Mouse (Mus musculus) intestine, embryonic 15.5 days (tissue): ENCODE data around the gene Mdfi. TPM values are rescaled to one million over a fixed set of nuclear protein-coding genes. Genes with fewer than 3 reads are reported as not detected.

ENCODE experiments used
- ATAC-seq: fragments of 200-750 bp; cut with Nextera tagmentation; 2 replicates; pipeline ENCODE4 v1.8.0; 2017; ENCODE audit warnings: moderate TSS enrichment, moderate library complexity
- H3K27ac ChIP-seq: fragments of 300-500 bp; sonication (generic); 2 replicates; pipeline ENCODE4 v1.5.1; 2015; ENCODE audit warnings: mild to moderate bottlenecking, inconsistent platforms
- H3K27me3 ChIP-seq: fragments of 300-500 bp; sonication (generic); replicated peaks from 2 replicates; pipeline ENCODE4 v1.6.1; 2015; ENCODE audit warnings: inconsistent platforms
- H3K36me3 ChIP-seq: fragments of 300-500 bp; sonication (generic); 2 replicates; pipeline ENCODE4 v1.6.1; 2015; ENCODE audit warnings: inconsistent platforms
- H3K4me1 ChIP-seq: fragments of 300-500 bp; sonication (generic); replicated peaks from 2 replicates; pipeline ENCODE4 v1.6.1; 2015; ENCODE audit warnings: inconsistent platforms
- H3K4me2 ChIP-seq: fragments of 300-500 bp; sonication (generic); replicated peaks from 2 replicates; pipeline ENCODE4 v1.6.1; 2015; ENCODE audit warnings: mild to moderate bottlenecking, inconsistent platforms
- H3K4me3 ChIP-seq: fragments of 300-500 bp; sonication (generic); replicated peaks from 2 replicates; pipeline ENCODE4 v1.5.1; 2015; ENCODE audit warnings: inconsistent platforms
- H3K9ac ChIP-seq: fragments of 300-500 bp; sonication (generic); 2 replicates; pipeline ENCODE4 v1.6.1; 2015; ENCODE audit warnings: inconsistent platforms
- H3K9me3 ChIP-seq: fragments of 300-500 bp; sonication (generic); 2 replicates; pipeline ENCODE4 v1.6.1; 2016; ENCODE audit warnings: inconsistent platforms
- WGBS: fragments of 180-500 bp; shearing (Covaris S2); methylation state at CpG from one replicate; pipeline ENCODE4 v1.1.7; 2015; 5-methylcytosine and 5-hydroxymethylcytosine counted together
- polyA plus RNA-seq: library from polyadenylated mRNA; unstranded; fragments of >200 nt; fragmentation: Nextera tagmentation; extraction: Ambion mirVana; gene quantifications from 2 replicates; pipeline ENCODE4 v1.2.1, GENCODE M21; 2015

Gene Mdfi
- polyA plus RNA-seq, 1 experiment from 2014 or later, result 9.5 TPM

DNA sequence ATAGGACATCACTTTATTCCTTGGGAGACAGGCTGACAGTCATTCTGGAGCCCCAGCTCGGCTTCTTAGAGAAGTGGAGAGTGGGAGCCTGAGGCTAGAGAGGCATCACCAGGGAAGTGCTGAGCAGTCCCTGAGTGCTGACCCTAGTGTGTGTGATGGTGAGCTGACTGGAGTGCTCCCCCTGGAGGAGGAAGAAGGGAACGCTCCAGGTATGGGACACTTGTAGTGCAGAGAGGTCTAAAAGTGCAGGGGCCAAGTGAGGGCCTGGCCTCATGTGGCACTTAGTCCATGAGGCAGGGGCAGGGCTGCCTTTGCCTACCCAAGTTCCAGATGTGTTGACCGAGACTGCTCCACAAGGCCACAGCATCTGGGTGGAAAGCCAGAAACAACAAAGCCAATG, 39.0 kb downstream of the Mdfi start:
- Histone ChIP-seq H3K4me2 (no peak overlapping the region), H3K9ac (no peak overlapping the region), H3K9me3 (no peaks in the 10 kb centered on the region), H3K4me1 (peaks cover 6% of the 10 kb centered on the region; the same call in 1 of the 2 replicates), H3K36me3 (no peaks in the 10 kb centered on the region), H3K27me3 (no peaks in the 10 kb centered on the region), H3K27ac (no peak overlapping the region), H3K4me3 (no peak overlapping the region)
- 58% methylated on average over 3 of the region's 3 CpGs for WGBS
- ATAC-seq, result no peak

DNA sequence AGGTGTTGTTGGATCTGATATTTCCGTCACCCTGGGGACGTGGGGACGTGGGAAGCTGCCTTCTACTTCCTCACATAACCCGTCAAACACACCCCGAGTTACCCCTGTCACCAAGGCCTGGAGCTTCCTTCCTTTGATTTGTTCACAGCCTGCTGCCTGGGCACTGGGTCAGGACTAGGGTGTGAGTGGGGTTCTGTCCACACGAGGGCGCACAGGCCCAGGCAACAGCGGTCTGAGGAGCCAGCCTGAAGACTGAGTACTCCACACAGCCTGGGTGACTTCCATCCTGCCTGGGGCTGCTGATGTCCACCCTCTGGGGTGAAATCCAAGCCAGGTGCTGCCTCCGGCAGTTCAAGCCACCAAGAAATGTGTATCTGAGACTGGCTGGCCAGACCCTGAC, 41.1 kb downstream of the Mdfi start:
- no peak overlapping the region for H3K4me2 ChIP-seq
- H3K27ac ChIP-seq, result no peak overlapping the region
- H3K9me3 ChIP-seq, result no peaks in the 10 kb centered on the region
- ATAC-seq, result peak; percentile 71
- no peak overlapping the region for H3K4me3 ChIP-seq
- H3K9ac ChIP-seq, result peak overlapping the region; percentile 6; the same call in 1 of the 2 replicates
- H3K27me3 ChIP-seq, result no peaks in the 10 kb centered on the region
- no peaks in the 10 kb centered on the region for H3K36me3 ChIP-seq
- H3K4me1 ChIP-seq, result peaks cover 10% of the 10 kb centered on the region
- WGBS, result 14% methylated on average over 9 of the region's 9 CpGs

DNA sequence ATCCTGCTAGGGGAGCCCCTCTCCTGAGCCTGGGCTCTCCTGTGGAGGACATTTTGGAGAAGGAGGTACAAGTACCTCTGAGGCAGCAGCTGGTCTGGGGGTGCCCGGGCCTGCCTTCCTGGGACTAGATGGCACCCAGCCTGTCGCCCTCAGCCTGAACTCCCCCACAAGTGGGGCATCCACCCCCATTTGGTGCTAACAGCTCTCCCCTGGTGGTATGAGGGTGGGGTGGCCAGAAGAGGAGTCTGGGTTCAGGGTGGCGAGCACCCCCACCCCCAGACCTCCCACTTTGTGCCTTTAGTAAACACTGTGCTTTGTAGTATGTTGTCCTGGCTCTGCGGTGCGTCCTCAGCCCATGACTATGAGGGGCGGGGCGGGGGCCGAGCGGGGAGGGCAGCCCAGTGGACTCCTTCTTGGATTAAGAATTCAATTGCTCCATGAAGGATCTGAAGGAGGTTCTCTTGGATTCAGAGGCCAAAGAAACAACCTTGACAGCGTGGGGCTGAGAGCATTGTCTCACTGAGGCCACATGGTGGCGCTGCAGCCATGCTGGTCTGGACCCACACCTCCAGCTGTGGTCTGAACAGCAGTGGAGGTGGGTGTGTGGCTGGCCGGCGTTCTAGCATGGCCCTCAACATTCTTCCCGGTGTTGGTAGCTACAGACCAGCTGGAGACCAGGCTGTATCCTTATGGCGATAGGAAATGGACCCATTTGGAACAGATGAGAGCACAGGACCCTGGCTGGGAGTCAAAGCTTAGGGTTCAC, 42.2 kb downstream of the Mdfi start:
- peak; percentile 63 for ATAC-seq
- WGBS, result 23% methylated on average over 15 of the region's 15 CpGs
- H3K36me3 ChIP-seq, result no peaks in the 10 kb centered on the region
- no peak overlapping the region for H3K4me2 ChIP-seq
- H3K27me3 ChIP-seq, result no peaks in the 10 kb centered on the region
- no peaks in the 10 kb centered on the region for H3K9me3 ChIP-seq
- no peak overlapping the region for H3K27ac ChIP-seq
- no peak overlapping the region for H3K4me3 ChIP-seq
- no peak overlapping the region for H3K9ac ChIP-seq
- H3K4me1 ChIP-seq, result peaks cover 17% of the 10 kb centered on the region

DNA sequence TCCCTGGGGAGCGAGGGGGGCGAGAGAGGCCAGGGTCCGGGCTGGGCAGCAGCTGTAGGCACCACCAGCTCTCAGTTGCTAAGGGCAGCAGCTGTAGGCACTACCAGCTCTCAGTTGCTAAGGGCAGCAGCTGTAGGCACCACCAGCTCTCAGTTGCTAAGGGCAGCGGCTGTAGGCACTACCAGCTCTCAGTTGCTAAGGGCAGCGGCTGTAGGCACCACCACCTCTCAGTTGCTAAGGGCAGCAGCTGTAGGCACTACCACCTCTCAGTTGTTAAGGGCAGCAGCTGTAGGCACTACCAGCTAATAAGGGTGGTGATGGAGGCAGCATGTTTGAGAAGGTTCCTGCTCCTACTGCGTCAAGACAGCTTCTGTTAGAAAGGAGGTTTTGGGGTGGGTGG, 45.5 kb downstream of the Mdfi start:
- ATAC-seq, result no peak
- WGBS, result 72% methylated on average over 6 of the region's 6 CpGs
- H3K4me2 ChIP-seq, result no peak overlapping the region
- H3K4me1 ChIP-seq, result peaks cover 18% of the 10 kb centered on the region
- H3K4me3 ChIP-seq, result no peak overlapping the region
- H3K9me3 ChIP-seq, result no peaks in the 10 kb centered on the region
- H3K36me3 ChIP-seq, result no peaks in the 10 kb centered on the region
- H3K9ac ChIP-seq, result no peak overlapping the region
- H3K27ac ChIP-seq, result no peak overlapping the region
- no peaks in the 10 kb centered on the region for H3K27me3 ChIP-seq

DNA sequence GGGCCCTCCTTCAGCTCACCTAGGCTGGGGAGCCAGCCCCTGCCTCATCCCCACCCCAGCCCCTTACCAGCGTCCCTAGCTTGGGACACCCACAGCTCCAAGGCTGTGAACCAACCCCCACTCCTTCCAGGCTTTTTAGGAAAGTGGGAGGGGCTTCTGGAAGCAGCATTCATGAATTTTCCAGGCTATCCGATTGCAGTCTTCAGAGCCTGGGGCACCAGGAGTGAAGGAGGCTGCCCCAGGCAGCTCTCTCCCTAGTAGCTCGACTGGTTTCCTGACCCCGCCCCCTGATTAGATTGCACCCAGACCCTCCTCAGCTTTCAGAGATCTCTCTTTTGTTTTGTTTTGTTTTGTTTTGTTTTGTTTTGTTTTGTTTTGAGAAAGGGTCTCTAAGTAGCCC, 46.2 kb downstream of the Mdfi start:
- Histone ChIP-seq H3K27ac (no peak overlapping the region), H3K27me3 (no peaks in the 10 kb centered on the region), H3K9ac (0 out of 2 replicates have a peak overlapping the region, but pooled peaks have one; percentile 3), H3K4me1 (peaks cover 18% of the 10 kb centered on the region), H3K36me3 (no peaks in the 10 kb centered on the region), H3K4me3 (no peak overlapping the region), H3K4me2 (no peak overlapping the region), H3K9me3 (no peaks in the 10 kb centered on the region)
- WGBS, result 8% methylated on average over 4 of the region's 4 CpGs
- no peak for ATAC-seq

DNA sequence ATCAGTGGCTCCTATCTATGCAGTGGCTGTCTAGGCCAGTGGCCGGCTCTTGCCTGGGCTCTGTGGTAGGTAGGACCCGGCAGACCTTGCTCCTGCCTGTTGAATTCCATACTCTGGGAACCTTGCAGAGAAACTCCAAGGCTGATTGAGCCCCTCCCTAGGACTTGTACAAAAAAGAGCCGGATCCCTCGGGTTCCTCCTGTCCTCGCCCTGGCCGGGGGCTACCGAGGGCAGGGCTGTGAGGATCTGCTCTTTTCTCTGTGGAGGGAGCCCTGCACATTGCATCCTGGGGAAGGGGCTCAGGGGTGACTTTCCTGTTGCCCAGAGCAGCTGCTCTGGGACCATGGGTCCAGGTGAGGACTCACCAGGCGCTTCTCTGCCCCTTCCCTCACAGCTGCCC, 46.9 kb downstream of the Mdfi start:
- no peak overlapping the region for H3K27ac ChIP-seq
- H3K36me3 ChIP-seq, result no peaks in the 10 kb centered on the region
- no peaks in the 10 kb centered on the region for H3K27me3 ChIP-seq
- 46% methylated on average over 8 of the region's 8 CpGs for WGBS
- no peak for ATAC-seq
- no peak overlapping the region for H3K4me2 ChIP-seq
- H3K4me1 ChIP-seq, result peaks cover 18% of the 10 kb centered on the region
- H3K9ac ChIP-seq, result 0 out of 2 replicates have a peak overlapping the region, but pooled peaks have one; percentile 3
- H3K4me3 ChIP-seq, result no peak overlapping the region
- H3K9me3 ChIP-seq, result no peaks in the 10 kb centered on the region

DNA sequence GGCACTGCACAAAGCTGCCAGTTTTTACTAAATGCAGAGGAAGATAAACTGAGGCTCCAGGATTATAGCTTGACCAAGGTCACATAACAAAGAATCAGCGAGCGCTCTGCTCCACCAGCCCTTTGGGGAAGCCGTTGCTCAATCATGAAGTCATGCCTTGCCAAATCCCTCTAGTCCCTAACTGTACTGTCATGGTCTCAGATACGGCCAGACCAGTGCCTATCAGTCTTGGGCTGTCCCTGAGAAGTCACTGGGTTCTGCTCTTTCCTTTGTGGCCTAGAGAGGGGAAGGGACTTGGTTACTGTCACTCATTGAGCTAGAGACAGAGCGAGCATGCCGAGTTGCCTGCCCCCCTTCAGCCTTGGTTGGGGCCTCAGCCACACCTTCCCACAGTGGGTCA, 50.1 kb downstream of the Mdfi start:
- no peak for ATAC-seq
- WGBS, result 77% methylated on average over 6 of the region's 6 CpGs
- H3K4me3 ChIP-seq, result no peak overlapping the region
- H3K4me2 ChIP-seq, result no peak overlapping the region
- no peak overlapping the region for H3K9ac ChIP-seq
- H3K9me3 ChIP-seq, result no peaks in the 10 kb centered on the region
- H3K27me3 ChIP-seq, result no peaks in the 10 kb centered on the region
- no peak overlapping the region for H3K27ac ChIP-seq
- peaks cover 13% of the 10 kb centered on the region for H3K4me1 ChIP-seq
- no peaks in the 10 kb centered on the region for H3K36me3 ChIP-seq

DNA sequence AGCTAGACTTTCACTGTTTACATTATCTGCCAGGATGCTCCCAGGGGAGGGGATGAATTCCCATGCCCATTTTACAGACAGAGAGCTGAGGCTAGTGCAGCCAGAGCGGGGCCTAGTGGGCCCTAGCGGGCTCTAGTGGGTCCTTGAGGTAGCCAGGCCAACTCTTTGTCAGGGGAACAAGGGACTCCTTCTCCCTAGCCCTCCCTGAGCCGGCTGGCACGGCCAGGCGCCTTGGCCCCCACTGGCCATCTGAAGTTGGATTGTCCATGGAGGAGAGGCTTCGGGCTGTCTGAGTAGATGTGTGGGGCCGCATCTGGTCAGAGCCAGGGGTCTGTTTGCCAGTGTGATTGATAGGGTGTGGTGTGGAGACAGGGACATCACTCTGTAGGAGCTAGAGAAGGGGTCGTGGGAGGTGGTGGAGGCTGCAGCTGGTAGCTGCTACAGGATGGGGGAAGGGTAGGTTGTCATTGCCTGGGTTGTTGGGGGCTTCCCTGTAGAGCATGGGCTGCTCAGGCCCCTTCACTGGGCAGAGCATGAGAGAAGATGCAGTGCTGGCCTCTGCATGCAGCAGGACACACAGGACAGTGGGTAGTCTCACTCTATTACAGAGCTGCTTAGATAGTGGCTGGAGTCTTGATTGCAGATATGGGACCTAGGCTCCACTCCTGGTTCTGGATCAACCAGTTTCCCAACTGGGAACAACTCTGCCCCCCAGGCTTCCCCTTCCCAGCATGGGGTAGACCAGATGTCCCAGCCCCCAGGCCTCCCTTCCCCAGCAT, 50.9 kb downstream of the Mdfi start:
- H3K4me1 ChIP-seq, result peaks cover 13% of the 10 kb centered on the region; the same call in 1 of the 2 replicates
- H3K36me3 ChIP-seq, result no peaks in the 10 kb centered on the region
- H3K4me2 ChIP-seq, result no peak overlapping the region
- no peak for ATAC-seq
- 80% methylated on average over 8 of the region's 8 CpGs for WGBS
- no peak overlapping the region for H3K27ac ChIP-seq
- no peak overlapping the region for H3K9ac ChIP-seq
- no peaks in the 10 kb centered on the region for H3K27me3 ChIP-seq
- H3K4me3 ChIP-seq, result no peak overlapping the region
- no peaks in the 10 kb centered on the region for H3K9me3 ChIP-seq

DNA sequence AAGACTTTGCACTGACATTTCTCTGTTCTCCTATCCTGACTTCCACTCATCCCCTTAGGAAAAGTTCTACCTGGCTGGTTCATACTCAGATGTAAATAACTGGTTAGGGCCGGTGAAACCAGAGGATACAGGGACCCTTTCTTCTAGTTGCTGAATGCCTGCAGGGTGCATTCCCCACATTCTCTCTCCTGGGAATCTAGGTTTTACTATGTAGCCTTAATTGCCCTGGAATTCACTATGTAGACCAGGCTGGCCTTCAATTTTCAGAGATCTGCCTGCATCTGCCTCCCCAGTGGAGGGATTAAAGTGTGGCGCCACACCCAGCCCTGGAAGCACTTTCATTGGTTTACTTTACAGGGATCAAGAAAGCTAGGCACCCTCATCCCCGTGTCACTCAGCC, 52.0 kb downstream of the Mdfi start:
- no peaks in the 10 kb centered on the region for H3K9me3 ChIP-seq
- 0 out of 2 replicates have a peak, but pooled peaks cover 5% of the 10 kb centered on the region for H3K4me1 ChIP-seq
- 81% methylated on average over 3 of the region's 3 CpGs for WGBS
- no peak overlapping the region for H3K9ac ChIP-seq
- no peak overlapping the region for H3K4me2 ChIP-seq
- H3K27me3 ChIP-seq, result no peaks in the 10 kb centered on the region
- ATAC-seq, result no peak
- H3K4me3 ChIP-seq, result no peak overlapping the region
- no peak overlapping the region for H3K27ac ChIP-seq
- H3K36me3 ChIP-seq, result no peaks in the 10 kb centered on the region

DNA sequence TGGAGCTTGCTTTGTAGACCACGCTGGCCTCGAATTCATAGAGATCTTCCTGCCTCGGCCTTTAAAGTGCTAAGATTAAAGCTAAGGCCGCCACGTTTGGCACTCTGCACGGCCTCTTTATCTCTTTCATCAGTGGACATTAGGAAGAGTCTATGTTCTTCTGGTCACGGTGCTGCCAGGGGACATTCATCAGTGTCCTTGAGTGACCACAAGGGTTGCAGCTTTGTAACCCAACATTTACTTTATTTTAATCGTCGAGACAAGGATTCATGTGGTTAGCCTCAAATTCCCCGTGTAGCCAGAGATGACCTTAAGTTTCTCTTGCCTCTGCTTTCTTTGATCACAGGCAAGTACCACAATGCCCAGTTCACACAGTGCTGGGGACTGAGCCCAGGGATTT, 54.0 kb downstream of the Mdfi start:
- Histone ChIP-seq H3K9me3 (no peaks in the 10 kb centered on the region), H3K27ac (no peak overlapping the region), H3K4me3 (no peak overlapping the region), H3K4me1 (0 out of 2 replicates have a peak, but pooled peaks cover 5% of the 10 kb centered on the region), H3K36me3 (no peaks in the 10 kb centered on the region), H3K4me2 (no peak overlapping the region), H3K27me3 (no peaks in the 10 kb centered on the region), H3K9ac (no peak overlapping the region)
- WGBS, result 81% methylated on average over 10 of the region's 10 CpGs
- no peak for ATAC-seq

DNA sequence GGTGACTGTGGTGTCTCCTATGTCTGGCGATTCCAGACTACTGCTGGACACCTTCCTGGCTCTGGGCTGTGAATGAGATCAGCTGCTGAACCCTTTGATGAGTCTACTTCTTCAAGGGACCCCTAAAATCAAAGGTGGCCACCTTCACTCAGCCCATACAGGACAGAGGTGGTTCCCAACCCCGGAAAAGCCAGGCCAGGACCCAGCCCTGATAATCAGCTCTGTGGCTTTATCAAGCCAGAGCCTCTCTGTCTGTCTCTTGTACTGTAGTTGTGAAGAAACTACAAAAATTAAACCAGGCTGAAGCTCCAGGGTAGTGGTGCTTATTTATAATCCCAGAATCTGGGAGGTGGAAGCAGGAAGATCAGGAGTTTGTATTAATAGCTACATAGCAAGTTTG, 57.4 kb downstream of the Mdfi start:
- H3K27me3 ChIP-seq, result no peaks in the 10 kb centered on the region
- H3K27ac ChIP-seq, result no peak overlapping the region
- no peak overlapping the region for H3K4me3 ChIP-seq
- WGBS, result 59% methylated on average over 2 of the region's 2 CpGs
- no peak overlapping the region for H3K9ac ChIP-seq
- H3K4me1 ChIP-seq, result 0 out of 2 replicates have a peak, but pooled peaks cover 3% of the 10 kb centered on the region
- no peak overlapping the region for H3K4me2 ChIP-seq
- H3K36me3 ChIP-seq, result no peaks in the 10 kb centered on the region
- H3K9me3 ChIP-seq, result no peaks in the 10 kb centered on the region
- ATAC-seq, result no peak

DNA sequence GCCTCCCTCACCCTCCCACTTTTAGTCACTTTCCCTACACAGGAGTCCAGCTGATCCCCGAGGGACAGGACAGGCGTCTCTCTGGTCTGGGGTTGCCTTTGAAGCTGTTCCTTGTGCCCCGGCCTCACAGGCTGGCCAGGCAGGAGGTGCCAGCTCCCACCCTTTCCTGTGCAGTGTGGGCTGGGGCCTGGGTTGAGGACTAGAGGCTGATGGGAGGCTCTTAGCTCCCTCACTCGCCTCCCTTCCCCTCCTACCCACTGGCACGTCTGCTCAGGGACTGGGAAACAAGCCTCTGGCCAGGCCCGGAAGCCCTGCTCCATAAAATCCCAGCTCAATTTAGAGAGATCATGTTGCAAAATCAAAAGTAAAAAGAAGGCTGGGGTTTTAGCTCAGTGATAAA, 60.9 kb downstream of the Mdfi start:
- no peak for ATAC-seq

More for the DNA sequence above, 60.9 kb downstream of the Mdfi start:
- no peaks in the 10 kb centered on the region for H3K27me3 ChIP-seq
- no peak overlapping the region for H3K4me2 ChIP-seq
- H3K27ac ChIP-seq, result no peak overlapping the region
- 60% methylated on average over 6 of the region's 6 CpGs for WGBS
- no peaks in the 10 kb centered on the region for H3K36me3 ChIP-seq
- no peak overlapping the region for H3K9ac ChIP-seq
- 0 out of 2 replicates have a peak, but pooled peaks cover 3% of the 10 kb centered on the region for H3K4me1 ChIP-seq
- H3K4me3 ChIP-seq, result no peak overlapping the region
- H3K9me3 ChIP-seq, result no peaks in the 10 kb centered on the region
